Mouse (Mus musculus) MEL (cell line): ENCODE measurements around the gene Sdad1. TPM values are rescaled to one million over a fixed set of nuclear protein-coding genes. Genes with fewer than 3 reads are reported as not detected.

ENCODE experiments used
- DNase-seq: peaks from one replicate; pipeline ENCODE4 v3.0.0; 2011; ENCODE audit warnings: low read depth, low spot score
- H3K27ac ChIP-seq: 2 replicates; pipeline ENCODE4 v1.5.1; 2012; ENCODE audit warnings: low read depth, mild to moderate bottlenecking, control low read depth, low read length, moderate library complexity; ENCODE audit not compliant: control insufficient read depth
- H3K27me3 ChIP-seq, 2 experiments: fragments of 150-350 bp in 1 of 2; sonication (generic) in 1 of 2; 2 replicates each; pipeline ENCODE4 v1.6.1; 2012; ENCODE audit warnings: low read length in 2 of 2, mild to moderate bottlenecking in 2 of 2, improper control_type of control experiment in 1 of 2, moderate library complexity in 1 of 2; ENCODE audit not compliant: insufficient read depth in 2 of 2, control insufficient read depth in 1 of 2
- H3K36me3 ChIP-seq, 2 experiments: 2 replicates each; pipeline ENCODE4 v1.6.1; 2012 to 2014; ENCODE audit warnings: low read length in 2 of 2, improper control_type of control experiment in 1 of 2, inconsistent platforms in 1 of 2, mild to moderate bottlenecking in 1 of 2; ENCODE audit not compliant: insufficient read depth in 2 of 2, control insufficient read depth in 1 of 2
- H3K4me1 ChIP-seq, 2 experiments: fragments of 150-350 bp in 1 of 2; sonication (generic) in 1 of 2; 2 replicates each; pipeline ENCODE4 v1.6.1; 2012; ENCODE audit warnings: low read length in 2 of 2, improper control_type of control experiment in 1 of 2, mild to moderate bottlenecking in 1 of 2; ENCODE audit not compliant: insufficient read depth in 2 of 2, control insufficient read depth in 1 of 2
- H3K4me3 ChIP-seq, 2 experiments: fragments of 150-350 bp in 1 of 2; sonication (generic) in 1 of 2; 2 replicates each; pipeline ENCODE4 v1.5.1; 2012; ENCODE audit warnings: low read depth in 2 of 2, low read length in 2 of 2, mild to moderate bottlenecking in 2 of 2, moderate library complexity in 2 of 2, control low read depth in 1 of 2, improper control_type of control experiment in 1 of 2; ENCODE audit not compliant: control insufficient read depth in 1 of 2, insufficient read depth in 1 of 2
- H3K79me2 ChIP-seq: 2 replicates; pipeline ENCODE4 v1.6.1; 2012; ENCODE audit warnings: mild to moderate bottlenecking, low read length, moderate library complexity; ENCODE audit not compliant: control insufficient read depth, poor library complexity, insufficient read depth
- H3K9ac ChIP-seq: 2 replicates; pipeline ENCODE4 v1.6.1; 2012; ENCODE audit warnings: low read depth, mild to moderate bottlenecking, control low read depth, low read length, moderate library complexity; ENCODE audit not compliant: control insufficient read depth, poor library complexity, severe bottlenecking
- H3K9me3 ChIP-seq: fragments of 150-350 bp; sonication (generic); replicated peaks from 2 replicates; pipeline ENCODE4 v1.6.1; 2012; ENCODE audit warnings: mild to moderate bottlenecking, low read length, improper control_type of control experiment, moderate library complexity; ENCODE audit not compliant: insufficient read depth
- CTCF ChIP-seq, 3 experiments: IDR thresholded peaks in 2 of 3; conservative IDR thresholded peaks in 1 of 3; 2 replicates each; pipeline ENCODE4 v1.5.1; 2011 to 2012; ENCODE audit warnings: low read length in 3 of 3, low read depth in 2 of 3, mild to moderate bottlenecking in 2 of 3, improper control_type of control experiment in 1 of 3, inconsistent platforms in 1 of 3, mixed read lengths in 1 of 3, moderate library complexity in 1 of 3; ENCODE audit not compliant: control insufficient read depth in 1 of 3, insufficient read depth in 1 of 3, poor library complexity in 1 of 3, severe bottlenecking in 1 of 3
- E2F4 ChIP-seq: IDR thresholded peaks from 2 replicates; pipeline ENCODE4 v1.6.1; 2011; ENCODE audit warnings: low read depth, low read length, improper control_type of control experiment, borderline replicate concordance
- ELF1 ChIP-seq: IDR thresholded peaks from 2 replicates; pipeline ENCODE4 v1.6.1; 2014; ENCODE audit warnings: low read depth, mild to moderate bottlenecking, inconsistent platforms, low read length, improper control_type of control experiment, moderate library complexity
- EP300 ChIP-seq, 2 experiments: IDR thresholded peaks; 2 replicates each; pipeline ENCODE4 v1.6.1; 2011; ENCODE audit warnings: improper control_type of control experiment in 2 of 2, low read length in 2 of 2, low read depth in 1 of 2, mild to moderate bottlenecking in 1 of 2
- GATA1 ChIP-seq: IDR thresholded peaks from 2 replicates; pipeline ENCODE4 v1.6.1; 2011; ENCODE audit warnings: low read depth, low read length, improper control_type of control experiment
- JUND ChIP-seq: IDR thresholded peaks from 2 replicates; pipeline ENCODE4 v1.6.1; 2011; ENCODE audit warnings: low read depth, mild to moderate bottlenecking, improper control_type of control experiment, low read length
- MAX ChIP-seq: IDR thresholded peaks from 2 replicates; pipeline ENCODE4 v1.6.1; 2011; ENCODE audit warnings: low read length, improper control_type of control experiment
- NELFE ChIP-seq: IDR thresholded peaks from 2 replicates; pipeline ENCODE4 v1.6.1; 2011; ENCODE audit warnings: low read depth, low read length, improper control_type of control experiment
- POLR2A ChIP-seq, 2 experiments: IDR thresholded peaks; 2 replicates each; pipeline ENCODE4 v1.6.1; 2011 to 2012; ENCODE audit warnings: low read length in 2 of 2, mild to moderate bottlenecking in 2 of 2, control low read depth in 1 of 2, improper control_type of control experiment in 1 of 2, low read depth in 1 of 2, moderate library complexity in 1 of 2; ENCODE audit not compliant: control insufficient read depth in 1 of 2, insufficient read depth in 1 of 2, poor library complexity in 1 of 2
- POLR2AphosphoS2 ChIP-seq: IDR thresholded peaks from 2 replicates; pipeline ENCODE4 v1.6.1; 2011; ENCODE audit warnings: low read length, improper control_type of control experiment
- RCOR1 ChIP-seq: IDR thresholded peaks from 2 replicates; pipeline ENCODE4 v1.6.1; 2012; ENCODE audit warnings: low read depth, mild to moderate bottlenecking, inconsistent platforms, low read length, improper control_type of control experiment
- SMC3 ChIP-seq: IDR thresholded peaks from 2 replicates; pipeline ENCODE4 v1.6.1; 2011; ENCODE audit warnings: low read depth, low read length, improper control_type of control experiment
- TAL1 ChIP-seq: IDR thresholded peaks from 2 replicates; pipeline ENCODE4 v1.6.1; 2012; ENCODE audit warnings: mild to moderate bottlenecking, inconsistent platforms, low read length, moderate library complexity, mixed read lengths
- TBP ChIP-seq: IDR thresholded peaks from 2 replicates; pipeline ENCODE4 v1.8.0; 2011; ENCODE audit warnings: low read depth, low read length, improper control_type of control experiment
- TCF12 ChIP-seq: IDR thresholded peaks from 2 replicates; pipeline ENCODE4 v1.6.1; 2014; ENCODE audit warnings: low read depth, mild to moderate bottlenecking, inconsistent platforms, low read length, improper control_type of control experiment, moderate library complexity
- USF1 ChIP-seq: IDR thresholded peaks from 2 replicates; pipeline ENCODE4 v1.6.1; 2014; ENCODE audit warnings: low read depth, mild to moderate bottlenecking, inconsistent platforms, low read length, improper control_type of control experiment, moderate library complexity
- ZC3H11A ChIP-seq: IDR thresholded peaks from 2 replicates; pipeline ENCODE4 v1.6.1; 2012; ENCODE audit warnings: low read depth, mild to moderate bottlenecking, inconsistent platforms, low read length, improper control_type of control experiment
- ZMIZ1 ChIP-seq: IDR thresholded peaks from 2 replicates; pipeline ENCODE4 v1.6.1; 2012; ENCODE audit warnings: low read depth, mild to moderate bottlenecking, inconsistent platforms, low read length, improper control_type of control experiment, moderate library complexity
- polyA plus RNA-seq, 2 experiments: library from polyadenylated mRNA; stranded (reverse) in 1 of 2; unstranded in 1 of 2; fragments of >175 nt in 1 of 2; fragments of >200 nt in 1 of 2; gene quantifications; 2 replicates each; pipeline versions ENCODE4 v1.2.1 to v1.2.4; 2012; ENCODE audit warnings: low replicate concordance in 2 of 2, low read depth in 1 of 2; ENCODE audit not compliant: insufficient read length in 2 of 2, insufficient read depth in 1 of 2, missing spikeins in 1 of 2
- total RNA-seq: library from RNA; depleted of rRNA; stranded (reverse); fragments of 300-350 nt; gene quantifications from 2 replicates; pipeline ENCODE4 v1.2.3, GENCODE M21; 2012

Gene Sdad1
- total and polyA plus RNA-seq, 3 experiments = 72.4 to 73.0 TPM; not detected in 1

GRCm38 (mm10) chr5:92291652-92292414 lies 18.4 kb downstream of the Sdad1 start:
- Histone ChIP-seq H3K27me3 (no peaks in the 10 kb centered on the region), H3K9me3 (no peaks in the 10 kb centered on the region), H3K79me2 (no peaks in the 10 kb centered on the region), H3K36me3 (peaks cover 3 to 28% of the 10 kb centered on the region in 2 experiments; a peak in 3 of 4 replicates), H3K27ac (no peak overlapping the region), H3K4me3 (no peak overlapping the region), H3K4me1 (no peaks in the 10 kb centered on the region), H3K9ac (no peak overlapping the region)
- DNase-seq = peak; percentile 24
- TF ChIP-seq TCF12 = peak; percentile 39; the same call in 1 of the 2 replicates
- no peak for TF ChIP-seq USF1
- peak; percentile 61 for TF ChIP-seq GATA1
- TF ChIP-seq RCOR1 = peak; percentile 65
- no peak for TF ChIP-seq NELFE
- TF ChIP-seq TAL1 = no peak
- TF ChIP-seq EP300 (IDR thresholded peaks at IDR 0.05; ENCODE audit: low read depth in 1 of 2, low read length in 2 of 2) = peak; percentile 16 to 46; a peak in 1 of 4 replicates

- H3K36me3 ChIP-seq = peaks cover 13 to 27% of the 10 kb centered on the region in 2 experiments
- no peak overlapping the region for H3K4me3 ChIP-seq
- no peaks in the 10 kb centered on the region for H3K9me3 ChIP-seq
- peaks cover 12 to 13% of the 10 kb centered on the region in 2 experiments for H3K4me1 ChIP-seq
- no peak for DNase-seq
- H3K79me2 ChIP-seq = no peaks in the 10 kb centered on the region
- TF ChIP-seq MAX (no peak), RCOR1 (no peak), SMC3 (no peak), ELF1 (no peak), JUND (no peak), ZC3H11A (no peak), CTCF (IDR thresholded peaks at IDR 0.05 in 2 of 3, conservative IDR thresholded peaks at IDR 0.05 in 1 of 3; ENCODE audit: control insufficient read depth in 1 of 3, insufficient read depth in 1 of 3, low read depth in 2 of 3, low read length in 3 of 3, poor library complexity in 1 of 3, severe bottlenecking in 1 of 3) (no peak), POLR2A (IDR thresholded peaks at IDR 0.05; ENCODE audit: control insufficient read depth in 1 of 2, insufficient read depth in 1 of 2, low read depth in 1 of 2, low read length in 2 of 2, poor library complexity in 1 of 2) (no peak), POLR2AphosphoS2 (no peak), EP300 (IDR thresholded peaks at IDR 0.05; ENCODE audit: low read depth in 1 of 2, low read length in 2 of 2) (no peak), ZMIZ1 (no peak), TBP (no peak), E2F4 (no peak)
- TF ChIP-seq, all 39 proteins: peak for 0
- Histone ChIP-seq H3K27ac (no peak overlapping the region), H3K27me3 (no peaks in the 10 kb centered on the region), H3K9ac (no peak overlapping the region)
Measured at GRCm38 (mm10) chr5:92287840-92288239, 22.4 kb downstream of the Sdad1 start.
